Mouse (Mus musculus) neural tube, embryonic 15.5 days (tissue): Measurements from ENCODE around the gene Igfals. TPM values are rescaled to one million over a fixed set of nuclear protein-coding genes. Genes with fewer than 3 reads are reported as not detected.
A peak's percentile ranks its signal among the peaks of the same experiment; 100 is the strongest.

Experiments
- ATAC-seq: fragments of 200-750 bp; cut with Nextera tagmentation; 2 replicates; pipeline ENCODE4 v1.8.0; 2017; ENCODE audit warnings: mild to moderate bottlenecking, moderate TSS enrichment, moderate library complexity; ENCODE audit not compliant: low FRiP score
- H3K27ac ChIP-seq: fragments of 300-500 bp; sonication (generic); replicated peaks from 2 replicates; pipeline ENCODE4 v1.5.1; 2015; ENCODE audit warnings: mild to moderate bottlenecking, inconsistent platforms
- H3K27me3 ChIP-seq: fragments of 300-500 bp; sonication (generic); replicated peaks from 2 replicates; pipeline ENCODE4 v1.6.1; 2015; ENCODE audit warnings: inconsistent platforms
- H3K36me3 ChIP-seq: fragments of 300-500 bp; sonication (generic); 2 replicates; pipeline ENCODE4 v1.6.1; 2015; ENCODE audit warnings: inconsistent platforms
- H3K4me1 ChIP-seq: fragments of 300-500 bp; sonication (generic); 2 replicates; pipeline ENCODE4 v1.6.1; 2015; ENCODE audit warnings: inconsistent platforms
- H3K4me2 ChIP-seq: fragments of 300-500 bp; sonication (generic); 2 replicates; pipeline ENCODE4 v1.6.1; 2015; ENCODE audit warnings: inconsistent platforms, mild to moderate bottlenecking, moderate library complexity
- H3K4me3 ChIP-seq: fragments of 300-500 bp; sonication (generic); replicated peaks from 2 replicates; pipeline ENCODE4 v1.5.1; 2015; ENCODE audit warnings: mild to moderate bottlenecking, inconsistent platforms
- H3K9ac ChIP-seq: fragments of 300-500 bp; sonication (generic); replicated peaks from 2 replicates; pipeline ENCODE4 v1.6.1; 2015; ENCODE audit warnings: mild to moderate bottlenecking, inconsistent platforms
- H3K9me3 ChIP-seq: fragments of 300-500 bp; sonication (generic); replicated peaks from 2 replicates; pipeline ENCODE4 v1.6.1; 2016; ENCODE audit warnings: inconsistent platforms
- WGBS: fragments of 180-500 bp; shearing (Covaris S2); methylation state at CpG from one replicate; pipeline ENCODE4 v1.1.7; 2015; ENCODE audit warnings: mixed read lengths; 5-methylcytosine and 5-hydroxymethylcytosine counted together
- polyA plus RNA-seq: library from polyadenylated mRNA; unstranded; fragments of >200 nt; fragmentation: Nextera tagmentation; extraction: Ambion mirVana; gene quantifications from 2 replicates; pipeline ENCODE4 v1.2.1, GENCODE M21; 2015

Gene Igfals
- polyA plus RNA-seq, 1 experiment from 2014 or later: 0.06 TPM

GRCm38 (mm10) chr17:24887291-24888080 is 21.7 kb downstream of the Igfals start:
- Histone ChIP-seq H3K4me2 (peak overlapping the region; percentile 95), H3K4me3 (peak overlapping the region; percentile 93), H3K4me1 (peaks cover 53% of the 10 kb centered on the region), H3K36me3 (peaks cover 55% of the 10 kb centered on the region), H3K9ac (peak overlapping the region; percentile 85), H3K9me3 (no peaks in the 10 kb centered on the region), H3K27me3 (no peaks in the 10 kb centered on the region), H3K27ac (peak overlapping the region; percentile 87; the same call in 1 of the 2 replicates)
- ATAC-seq: no peak
- 66% methylated on average over 18 of the region's 18 CpGs for WGBS

GRCm38 (mm10) chr17:24888862-24889261 is 23.1 kb downstream of the Igfals start:
- Histone ChIP-seq H3K27me3 (no peaks in the 10 kb centered on the region), H3K36me3 (peaks cover 53% of the 10 kb centered on the region), H3K27ac (no peak overlapping the region), H3K4me2 (peak overlapping the region; percentile 95; the same call in 1 of the 2 replicates), H3K4me3 (no peak overlapping the region), H3K9ac (no peak overlapping the region), H3K9me3 (no peaks in the 10 kb centered on the region), H3K4me1 (peaks cover 65% of the 10 kb centered on the region)
- WGBS: 92% methylated on average over 3 of the region's 3 CpGs
- no peak for ATAC-seq

- Histone ChIP-seq H3K4me3 (no peak overlapping the region), H3K4me1 (peaks cover 62% of the 10 kb centered on the region), H3K9ac (no peak overlapping the region), H3K4me2 (no peak overlapping the region), H3K36me3 (peaks cover 48% of the 10 kb centered on the region), H3K9me3 (no peaks in the 10 kb centered on the region), H3K27ac (no peak overlapping the region), H3K27me3 (no peaks in the 10 kb centered on the region)
- no peak for ATAC-seq
- WGBS: 89% methylated on average over 19 of the region's 19 CpGs
Observed at GRCm38 (mm10) chr17:24890151-24891092, 24.6 kb downstream of the Igfals start.

- 85% methylated on average over 13 of the region's 13 CpGs for WGBS
- H3K4me3 ChIP-seq: no peak overlapping the region
Observed at GRCm38 (mm10) chr17:24891321-24891720, 25.5 kb downstream of the Igfals start.

GRCm38 (mm10) chr17:24892785-24893184 is 27.0 kb downstream of the Igfals start:
- Histone ChIP-seq H3K27ac (no peak overlapping the region), H3K36me3 (peaks cover 54% of the 10 kb centered on the region), H3K9ac (no peak overlapping the region), H3K4me2 (no peak overlapping the region), H3K9me3 (no peaks in the 10 kb centered on the region), H3K4me3 (no peak overlapping the region), H3K27me3 (no peaks in the 10 kb centered on the region), H3K4me1 (peaks cover 70% of the 10 kb centered on the region)
- WGBS: 93% methylated on average over 12 of the region's 12 CpGs
- ATAC-seq: no peak

More at GRCm38 (mm10) chr17:24891321-24891720, 25.5 kb downstream of the Igfals start:
- H3K36me3 ChIP-seq: peaks cover 48% of the 10 kb centered on the region
- no peaks in the 10 kb centered on the region for H3K27me3 ChIP-seq
- H3K4me2 ChIP-seq: no peak overlapping the region
- no peaks in the 10 kb centered on the region for H3K9me3 ChIP-seq
- H3K4me1 ChIP-seq: peaks cover 65% of the 10 kb centered on the region
- no peak overlapping the region for H3K27ac ChIP-seq
- ATAC-seq: no peak
- no peak overlapping the region for H3K9ac ChIP-seq

- Histone ChIP-seq H3K27me3 (no peaks in the 10 kb centered on the region), H3K36me3 (peaks cover 59% of the 10 kb centered on the region), H3K9ac (no peak overlapping the region), H3K4me3 (0 out of 2 replicates have a peak overlapping the region, but pooled peaks have one; percentile 87), H3K4me1 (peaks cover 70% of the 10 kb centered on the region), H3K9me3 (no peaks in the 10 kb centered on the region), H3K4me2 (peak overlapping the region; percentile 99; the same call in 1 of the 2 replicates), H3K27ac (no peak overlapping the region)
- no peak for ATAC-seq
- WGBS: 98% methylated on average over 2 of the region's 2 CpGs
Observed at GRCm38 (mm10) chr17:24893276-24893675, 27.5 kb downstream of the Igfals start.

GRCm38 (mm10) chr17:24894061-24894994 is 28.5 kb downstream of the Igfals start:
- H3K4me2 ChIP-seq: peak overlapping the region; percentile 99
- peaks cover 65% of the 10 kb centered on the region for H3K4me1 ChIP-seq
- peak; percentile 33 for ATAC-seq
- H3K9me3 ChIP-seq: no peaks in the 10 kb centered on the region
- 12% methylated on average over 31 of the region's 31 CpGs for WGBS
- no peaks in the 10 kb centered on the region for H3K27me3 ChIP-seq
- H3K9ac ChIP-seq: peak overlapping the region; percentile 93
- peak overlapping the region; percentile 87 for H3K4me3 ChIP-seq
- peaks cover 60% of the 10 kb centered on the region for H3K36me3 ChIP-seq
- H3K27ac ChIP-seq: peak overlapping the region; percentile 88

GRCm38 (mm10) chr17:24894995-24895547 is 29.3 kb downstream of the Igfals start, which contains the start of the genes Eme2 and Mrps34:
Eme2 (minus strand) TSS chr17:24895087.
Mrps34 (plus strand) TSS chr17:24895116.
- H3K27me3 ChIP-seq: no peaks in the 10 kb centered on the region
- peak within 1 kb of the TSS; percentile 87 for H3K4me3 ChIP-seq
- peak within 1 kb of the TSS; percentile 93 for H3K9ac ChIP-seq
- H3K4me2 ChIP-seq: peak within 1 kb of the TSS; percentile 99
- H3K36me3 ChIP-seq: peaks cover 63% of the 10 kb centered on the region
- H3K27ac ChIP-seq: peak within 1 kb of the TSS; percentile 88
- peaks cover 61% of the 10 kb centered on the region for H3K4me1 ChIP-seq
- peak; percentile 68 for ATAC-seq
- H3K9me3 ChIP-seq: no peaks in the 10 kb centered on the region
- WGBS: under 1% methylated on average over 62 of the region's 62 CpGs

GRCm38 (mm10) chr17:24895571-24896240 is 29.9 kb downstream of the Igfals start:
- no peaks in the 10 kb centered on the region for H3K9me3 ChIP-seq
- peak overlapping the region; percentile 99 for H3K4me2 ChIP-seq
- H3K27me3 ChIP-seq: no peaks in the 10 kb centered on the region
- H3K36me3 ChIP-seq: peaks cover 63% of the 10 kb centered on the region
- 10% methylated on average over 23 of the region's 23 CpGs for WGBS
- H3K27ac ChIP-seq: peak overlapping the region; percentile 88
- no peak for ATAC-seq
- peak overlapping the region; percentile 93 for H3K9ac ChIP-seq
- peaks cover 54% of the 10 kb centered on the region for H3K4me1 ChIP-seq
- peak overlapping the region; percentile 87 for H3K4me3 ChIP-seq
